ENCODE assay signal across 8 mouse cellular contexts in the genomic region with DNA sequence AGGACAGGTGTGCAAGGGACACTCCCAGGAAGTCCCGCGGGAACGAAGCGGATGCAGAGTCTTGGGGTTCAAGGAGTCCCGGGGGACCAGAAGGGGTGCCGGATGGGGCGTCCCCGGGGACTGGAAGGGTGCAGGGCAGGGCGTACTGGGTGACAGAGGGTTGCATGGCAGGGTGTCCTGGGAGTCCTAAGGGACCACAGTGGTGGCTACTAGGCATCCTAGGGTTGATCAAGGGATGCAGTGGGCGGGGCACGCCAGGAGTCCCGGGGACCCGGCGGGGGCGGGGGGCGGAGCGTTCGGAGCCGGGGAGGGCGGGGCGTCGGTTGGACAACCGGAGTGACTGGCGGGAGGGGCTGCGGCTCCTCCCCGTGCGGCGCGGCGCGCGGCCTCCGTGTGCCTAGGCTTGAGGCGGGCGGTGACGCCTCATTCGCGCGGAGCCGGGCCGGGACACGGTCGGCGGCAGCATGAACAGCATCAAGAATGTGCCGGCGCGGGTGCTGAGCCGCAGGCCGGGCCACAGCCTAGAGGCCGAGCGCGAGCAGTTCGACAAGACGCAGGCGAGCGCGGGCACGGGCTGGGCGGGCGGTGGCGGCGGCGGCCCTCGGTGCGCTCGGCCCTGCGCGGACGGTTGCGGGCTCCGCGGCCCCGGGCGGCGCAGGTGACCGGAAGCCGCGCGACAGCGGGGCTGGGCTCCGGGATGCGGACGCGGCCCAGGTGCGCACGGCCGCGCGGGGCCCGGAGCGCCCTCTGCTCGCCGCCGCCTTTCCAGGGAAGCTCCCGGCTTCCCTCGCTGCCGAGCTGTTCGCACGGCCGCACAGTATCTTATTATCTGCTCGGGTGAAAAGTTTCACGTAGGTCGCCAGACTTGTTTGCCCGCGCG. TPM values are rescaled to one million over a fixed set of nuclear protein-coding genes. Genes with fewer than 3 reads are reported as not detected.
DNase-seq lines count a peak whose midpoint lies in the region; ATAC-seq lines count a peak whose summit lies in the region.

A gene (plus strand): TSS at position 330 of the 880 bp plus-strand sequence.

- H3K27ac ChIP-seq in limb, embryonic 13.5 days = no peak within 1 kb of the TSS
- H3K27ac ChIP-seq in midbrain, embryonic 14.5 days (replicated peaks; ENCODE audit: low read depth, low read length) = peak within 1 kb of the TSS; percentile 62

- H3K4me2 ChIP-seq in limb, embryonic 13.5 days (replicated peaks) = peak within 1 kb of the TSS; percentile 89
- peak within 1 kb of the TSS; percentile 90 for H3K4me2 ChIP-seq in midbrain, embryonic 14.5 days (ENCODE audit: low read length)

- no peaks in the 10 kb centered on the region for H3K9me3 ChIP-seq in limb, embryonic 13.5 days
- H3K9me3 ChIP-seq in midbrain, embryonic 14.5 days (ENCODE audit: control insufficient read depth, low read length) = no peaks in the 10 kb centered on the region

- WGBS in limb, embryonic 13.5 days = under 1% methylated on average over 94 of the region's 106 CpGs
- WGBS in midbrain, embryonic 14.5 days = 1% methylated on average over 106 of the region's 106 CpGs

- no peaks in the 10 kb centered on the region for H3K36me3 ChIP-seq in limb, embryonic 13.5 days
- no peaks in the 10 kb centered on the region for H3K36me3 ChIP-seq in midbrain, embryonic 14.5 days (ENCODE audit: control insufficient read depth, insufficient read depth, low read length)

- H3K4me1 ChIP-seq in limb, embryonic 13.5 days = peaks cover 21% of the 10 kb centered on the region
- peaks cover 4% of the 10 kb centered on the region; the same call in 1 of the 2 replicates for H3K4me1 ChIP-seq in midbrain, embryonic 14.5 days (ENCODE audit: control insufficient read depth, insufficient read depth, low read length)

- peak; percentile 79 for ATAC-seq in limb, embryonic 13.5 days (ENCODE audit: low FRiP score, low read depth)
- peak; percentile 64 for ATAC-seq in midbrain, embryonic 14.5 days (ENCODE audit: low FRiP score, low TSS enrichment)

- H3K27me3 ChIP-seq in limb, embryonic 13.5 days = peaks cover 35% of the 10 kb centered on the region
- peaks cover 4% of the 10 kb centered on the region; the same call in 1 of the 2 replicates for H3K27me3 ChIP-seq in midbrain, embryonic 14.5 days (ENCODE audit: control insufficient read depth, insufficient read depth, low read length)

- H3K4me3 ChIP-seq in limb, embryonic 13.5 days = peak within 1 kb of the TSS; percentile 74
- H3K4me3 ChIP-seq in midbrain, embryonic 14.5 days (replicated peaks; ENCODE audit: low read depth, low read length) = peak within 1 kb of the TSS; percentile 67

- peak within 1 kb of the TSS; percentile 80 for H3K9ac ChIP-seq in limb, embryonic 13.5 days
- H3K9ac ChIP-seq in midbrain, embryonic 14.5 days (replicated peaks; ENCODE audit: low read length) = peak within 1 kb of the TSS; percentile 72

- peak; percentile 65 for DNase-seq in 3T3-L1 (ENCODE audit: low read depth, low spot score)
- peak; percentile 61 for DNase-seq in adrenal gland, adult 8-10 months
- DNase-seq in embryo, embryonic 9.5 days (ENCODE audit: extremely low spot score) = peak; percentile 78
- peak; percentile 99 for DNase-seq in heart, adult 11 months
- DNase-seq in kidney, adult 11 months = peak; percentile 80
- DNase-seq in midbrain, embryonic 14.5 days = peak; percentile 83
- peak; percentile 94 to 95 for DNase-seq in spleen, postnatal 36 days (ENCODE audit: low spot score in 2 of 2)

RNA-seq across cellular contexts. Expression of the gene that starts here (rescaled TPM):
- total RNA-seq in adrenal gland, adult 8-10 months (2022) = 10 to 100 TPM; 13.2 to 29.8 (median 22.8) TPM
- polyA plus RNA-seq in limb, embryonic 13.5 days (2015; fragmentation: Nextera tagmentation; extraction: Ambion mirVana) = 8.6 and 8.8 TPM in 2 replicates
- polyA plus RNA-seq in midbrain, embryonic 14.5 days (2014; fragmentation: Nextera tagmentation; extraction: Ambion mirVana) = 22.5 and 24.7 TPM in 2 replicates
